Mouse (Mus musculus): ENCODE measurements around the gene Nlrc4. TPM values are rescaled to one million over a fixed set of nuclear protein-coding genes. Genes with fewer than 3 reads are reported as not detected.
"Not testable (repeated sequence)": the region's sequence is repeated elsewhere in the genome, so short reads cannot be mapped to it uniquely, and the experiment has no call there.

The Nlrc4 gene
- polyA plus RNA-seq, 1 experiment, result 0.55 TPM

DNA sequence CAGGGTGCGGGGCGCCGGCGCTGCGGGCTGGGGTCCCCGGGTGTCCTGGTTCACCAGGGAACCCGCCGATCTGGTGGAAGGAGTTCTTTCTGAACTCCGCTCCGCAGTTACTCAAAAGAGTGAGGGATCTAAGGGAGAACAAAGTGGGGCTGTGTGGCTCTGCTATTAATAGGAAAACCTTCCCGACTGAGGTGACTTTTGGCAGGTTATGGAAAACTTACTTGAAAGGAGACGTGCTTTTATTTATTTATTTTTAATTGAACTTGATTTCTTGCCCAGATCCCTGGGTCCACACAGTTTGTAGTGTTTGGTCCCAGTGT lies 30.9 kb upstream of the Nlrc4 start:
- peaks cover 19% of the 10 kb centered on the region for H3K36me3 ChIP-seq (ENCODE audit: control insufficient read depth, insufficient read depth, low read length, poor library complexity, severe bottlenecking)
- peak overlapping the region; percentile 82 for H3K9ac ChIP-seq (ENCODE audit: low read depth, poor library complexity, severe bottlenecking)
- H3K4me1 ChIP-seq (ENCODE audit: control insufficient read depth, insufficient read depth, low read length), result no peaks in the 10 kb centered on the region
- TF ChIP-seq EP300 (IDR thresholded peaks at IDR 0.05; ENCODE audit: insufficient read depth, low read depth, low read length), result no peak
- peak overlapping the region; percentile 66 for H3K4me3 ChIP-seq (ENCODE audit: low read depth, low read length)
- no peak overlapping the region for H3K27ac ChIP-seq (ENCODE audit: insufficient read depth, low read length)
- no peaks in the 10 kb centered on the region for H3K27me3 ChIP-seq (ENCODE audit: control insufficient read depth, insufficient read depth, low read length, poor library complexity, severe bottlenecking)
- no peaks in the 10 kb centered on the region for H3K9me3 ChIP-seq (replicated peaks; ENCODE audit: control insufficient read depth, insufficient read depth, low read length, poor library complexity, severe bottlenecking)

DNA sequence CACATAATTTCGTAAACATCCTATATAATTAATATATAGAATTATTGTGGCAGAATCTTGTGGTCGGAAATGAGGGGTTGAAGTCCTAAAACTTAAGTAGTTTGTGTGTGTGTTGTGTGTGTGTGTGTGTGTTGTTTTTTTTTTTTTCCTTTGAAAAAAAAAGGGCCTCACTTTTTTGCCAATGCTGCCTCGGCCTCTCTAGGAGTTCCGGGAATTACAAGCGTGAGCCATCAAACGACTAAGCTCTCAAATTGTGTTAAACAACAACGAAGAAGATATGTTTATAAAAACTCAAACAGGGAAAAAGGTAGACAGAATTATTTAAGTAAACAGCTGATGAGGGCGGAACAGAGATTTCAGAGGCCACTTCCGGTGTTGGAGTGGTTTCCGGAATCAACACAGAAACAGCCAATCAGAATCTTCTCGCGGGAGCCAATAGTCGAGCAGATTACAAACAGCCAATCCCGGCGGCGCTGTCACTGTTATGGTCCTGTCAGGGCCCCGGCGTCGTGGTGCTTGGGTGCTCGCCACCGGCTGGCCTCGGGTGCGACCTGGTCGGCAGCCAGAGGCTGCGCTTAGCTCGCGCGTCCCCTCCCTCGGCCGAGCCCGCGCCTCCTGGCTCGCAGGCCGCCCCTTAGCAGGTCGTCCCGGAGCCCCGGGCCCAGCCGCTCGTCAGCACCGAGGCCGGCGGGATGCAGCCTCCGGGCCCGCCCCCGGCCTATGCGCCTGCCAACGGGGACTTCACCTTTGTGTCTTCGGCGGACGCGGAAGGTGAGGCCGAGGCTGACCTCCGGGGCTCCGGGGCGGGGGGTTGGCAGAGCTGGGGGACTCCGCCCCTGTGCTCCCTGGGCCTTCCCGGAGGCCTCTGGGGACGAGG lies 30.3 kb upstream of the Nlrc4 start, which contains the start of gene Yipf4:
Yipf4 (plus strand) TSS at position 470 of the 877 bp plus-strand sequence.
- Histone ChIP-seq H3K9ac (ENCODE audit: low read depth, poor library complexity, severe bottlenecking) (peak within 1 kb of the TSS; percentile 82), H3K9me3 (replicated peaks; ENCODE audit: control insufficient read depth, insufficient read depth, low read length, poor library complexity, severe bottlenecking) (no peaks in the 10 kb centered on the region), H3K4me3 (ENCODE audit: low read depth, low read length) (peak within 1 kb of the TSS; percentile 66), H3K36me3 (ENCODE audit: control insufficient read depth, insufficient read depth, low read length, poor library complexity, severe bottlenecking) (peaks cover 13% of the 10 kb centered on the region), H3K27me3 (ENCODE audit: control insufficient read depth, insufficient read depth, low read length, poor library complexity, severe bottlenecking) (no peaks in the 10 kb centered on the region), H3K27ac (ENCODE audit: insufficient read depth, low read length) (no peak within 1 kb of the TSS), H3K4me1 (ENCODE audit: control insufficient read depth, insufficient read depth, low read length) (no peaks in the 10 kb centered on the region)
- no peak for TF ChIP-seq CTCF (IDR thresholded peaks at IDR 0.05; ENCODE audit: low read depth, low read length)
- no peak for TF ChIP-seq POLR2A (IDR thresholded peaks at IDR 0.05; ENCODE audit: insufficient read depth, low read length)
- TF ChIP-seq EP300 (IDR thresholded peaks at IDR 0.05; ENCODE audit: insufficient read depth, low read depth, low read length), result no peak

DNA sequence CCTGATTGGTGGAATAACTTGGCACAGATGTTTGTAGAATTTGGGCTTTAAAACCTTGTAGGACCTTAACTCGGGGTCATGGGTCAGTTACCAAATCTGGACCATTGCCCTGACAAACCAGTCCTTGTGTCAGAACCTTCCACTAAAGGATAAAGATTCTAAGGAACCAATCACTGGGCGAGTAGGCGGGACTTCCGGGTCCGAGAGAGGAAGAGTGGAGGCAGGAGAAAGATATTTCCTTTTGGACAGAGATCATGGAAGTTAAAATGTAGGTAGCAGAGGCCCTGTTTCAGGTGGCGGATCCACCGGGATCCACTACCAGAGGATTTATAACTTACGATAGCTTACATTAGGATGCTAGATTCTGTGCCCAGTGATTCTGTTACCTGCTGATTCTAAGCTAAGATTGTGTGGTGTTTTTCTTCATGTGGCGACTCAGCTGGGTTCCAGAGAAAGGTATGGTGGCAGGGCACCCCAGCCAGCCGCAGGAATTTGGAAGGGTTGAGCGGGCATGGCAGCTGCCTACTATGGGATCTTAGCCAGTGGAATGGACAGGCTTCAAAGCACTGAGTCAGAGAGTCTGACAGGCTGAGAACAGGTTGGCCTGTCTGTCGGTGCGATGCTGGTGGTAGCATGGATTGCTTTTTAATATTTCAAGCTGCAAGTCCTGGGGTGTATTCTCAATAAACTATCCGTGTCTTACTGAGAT lies 21.6 kb upstream of the Nlrc4 start:
- peak overlapping the region; percentile 82 for H3K4me3 ChIP-seq (ENCODE audit: low read depth, low read length)
- no peaks in the 10 kb centered on the region for H3K27me3 ChIP-seq (ENCODE audit: control insufficient read depth, insufficient read depth, low read length, poor library complexity, severe bottlenecking)
- H3K9me3 ChIP-seq (replicated peaks; ENCODE audit: control insufficient read depth, insufficient read depth, low read length, poor library complexity, severe bottlenecking), result no peaks in the 10 kb centered on the region
- H3K27ac ChIP-seq (ENCODE audit: insufficient read depth, low read length), result peak overlapping the region; percentile 33
- H3K36me3 ChIP-seq (ENCODE audit: control insufficient read depth, insufficient read depth, low read length, poor library complexity, severe bottlenecking), result no peaks in the 10 kb centered on the region
- H3K9ac ChIP-seq (ENCODE audit: low read depth, poor library complexity, severe bottlenecking), result peak overlapping the region; percentile 86
- TF ChIP-seq POLR2A (IDR thresholded peaks at IDR 0.05; ENCODE audit: insufficient read depth, low read length), result peak; percentile 52
- no peak for TF ChIP-seq CTCF (IDR thresholded peaks at IDR 0.05; ENCODE audit: low read depth, low read length)
- H3K4me1 ChIP-seq (ENCODE audit: control insufficient read depth, insufficient read depth, low read length), result peaks cover 2% of the 10 kb centered on the region

DNA sequence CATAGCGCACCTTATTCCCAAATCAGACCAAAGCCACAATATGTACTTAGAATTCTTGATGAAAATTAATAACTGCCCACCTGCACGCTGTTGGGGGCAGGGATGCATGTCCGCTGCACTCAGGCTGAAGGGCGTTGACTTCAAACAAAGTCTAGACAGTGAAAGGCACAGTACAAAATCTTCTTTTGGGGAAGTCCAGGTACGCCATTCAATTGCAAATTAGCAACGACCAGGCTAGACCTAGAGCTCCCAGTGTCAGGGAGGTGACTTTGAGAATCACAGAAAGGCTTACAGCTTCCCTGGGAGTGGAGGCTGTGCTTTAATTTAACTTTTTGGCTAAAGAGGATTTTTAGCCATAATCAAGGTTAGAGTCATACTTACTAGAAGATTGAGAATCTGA lies 11.2 kb upstream of the Nlrc4 start:
- not testable (repeated sequence) for H3K9me3 ChIP-seq (replicated peaks; ENCODE audit: control insufficient read depth, insufficient read depth, low read length, poor library complexity, severe bottlenecking); H3K9ac ChIP-seq (ENCODE audit: low read depth, poor library complexity, severe bottlenecking); H3K36me3 ChIP-seq (ENCODE audit: control insufficient read depth, insufficient read depth, low read length, poor library complexity, severe bottlenecking); H3K4me3 ChIP-seq (ENCODE audit: low read depth, low read length); H3K4me1 ChIP-seq (ENCODE audit: control insufficient read depth, insufficient read depth, low read length); H3K27me3 ChIP-seq (ENCODE audit: control insufficient read depth, insufficient read depth, low read length, poor library complexity, severe bottlenecking)
- peak; percentile 91 for TF ChIP-seq EP300 (IDR thresholded peaks at IDR 0.05; ENCODE audit: insufficient read depth, low read depth, low read length)
- peak overlapping the region; percentile 89 for H3K27ac ChIP-seq (ENCODE audit: insufficient read depth, low read length)

DNA sequence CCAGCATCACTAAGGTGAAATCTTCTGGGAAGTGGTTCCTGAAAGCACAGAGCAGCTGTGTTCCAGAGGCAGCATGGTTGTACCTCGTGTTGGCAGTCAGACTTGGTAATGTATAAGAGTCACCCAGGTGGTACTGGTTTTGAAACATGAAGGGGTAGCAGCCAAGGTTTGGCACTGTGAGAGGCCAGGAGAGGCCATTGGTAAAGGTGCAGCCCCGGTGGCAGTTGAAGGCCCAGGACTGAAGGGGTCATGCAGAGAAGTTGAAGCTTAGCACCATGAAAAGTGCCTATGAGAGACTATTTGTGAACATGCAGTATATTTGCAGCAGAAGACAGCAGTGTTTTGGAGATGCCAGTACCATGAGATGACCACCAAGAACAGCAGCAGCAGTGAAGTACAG lies 9.0 kb upstream of the Nlrc4 start:
- H3K4me1 ChIP-seq (ENCODE audit: control insufficient read depth, insufficient read depth, low read length); H3K4me3 ChIP-seq (ENCODE audit: low read depth, low read length): not testable (repeated sequence)

DNA sequence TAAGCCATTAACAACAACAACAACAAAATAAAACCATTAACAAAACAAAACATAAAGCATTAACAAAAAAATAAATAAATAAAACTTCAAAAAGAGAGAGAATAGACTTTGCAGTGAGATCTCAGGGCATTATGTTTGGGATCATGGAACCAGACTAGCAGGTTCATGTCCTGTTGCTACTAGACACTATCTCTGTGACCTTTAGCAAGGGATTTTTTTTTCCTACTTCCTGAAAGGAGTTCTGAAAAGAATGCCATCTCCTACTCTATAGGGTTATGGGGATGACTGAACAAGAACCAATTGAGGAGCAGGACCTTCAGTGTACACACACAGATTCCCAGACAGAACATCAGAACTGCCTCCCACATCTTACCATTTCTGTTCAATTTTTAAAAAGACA lies 4.6 kb upstream of the Nlrc4 start:
- H3K9me3 ChIP-seq (replicated peaks; ENCODE audit: control insufficient read depth, insufficient read depth, low read length, poor library complexity, severe bottlenecking), result no peaks in the 10 kb centered on the region
- H3K9ac ChIP-seq (ENCODE audit: low read depth, poor library complexity, severe bottlenecking), result no peak overlapping the region
- no peak for TF ChIP-seq EP300 (IDR thresholded peaks at IDR 0.05; ENCODE audit: insufficient read depth, low read depth, low read length)
- no peak for TF ChIP-seq POLR2A (IDR thresholded peaks at IDR 0.05; ENCODE audit: insufficient read depth, low read length)
- TF ChIP-seq CTCF (IDR thresholded peaks at IDR 0.05; ENCODE audit: low read depth, low read length), result no peak
- H3K36me3 ChIP-seq (ENCODE audit: control insufficient read depth, insufficient read depth, low read length, poor library complexity, severe bottlenecking), result no peaks in the 10 kb centered on the region
- no peaks in the 10 kb centered on the region for H3K27me3 ChIP-seq (ENCODE audit: control insufficient read depth, insufficient read depth, low read length, poor library complexity, severe bottlenecking)
- peaks cover 5% of the 10 kb centered on the region for H3K4me1 ChIP-seq (ENCODE audit: control insufficient read depth, insufficient read depth, low read length)
- H3K4me3 ChIP-seq (ENCODE audit: low read depth, low read length), result no peak overlapping the region
- H3K27ac ChIP-seq (ENCODE audit: insufficient read depth, low read length), result no peak overlapping the region

More for the DNA sequence above, 9.0 kb upstream of the Nlrc4 start:
- not testable (repeated sequence) for H3K27ac ChIP-seq (ENCODE audit: insufficient read depth, low read length); H3K9ac ChIP-seq (ENCODE audit: low read depth, poor library complexity, severe bottlenecking); H3K27me3 ChIP-seq (ENCODE audit: control insufficient read depth, insufficient read depth, low read length, poor library complexity, severe bottlenecking); H3K36me3 ChIP-seq (ENCODE audit: control insufficient read depth, insufficient read depth, low read length, poor library complexity, severe bottlenecking); H3K9me3 ChIP-seq (replicated peaks; ENCODE audit: control insufficient read depth, insufficient read depth, low read length, poor library complexity, severe bottlenecking)

Measured in ES-Bruce4 (cell line).